Mouse (Mus musculus) myocyte (in vitro differentiated cells): ENCODE data around the gene Stpg4.

Experiments used
- MAX ChIP-seq: IDR thresholded peaks from one replicate; pipeline ENCODE4 v1.6.1; 2011; ENCODE audit warnings: low read depth, mild to moderate bottlenecking, control low read depth
- POLR2A ChIP-seq: IDR thresholded peaks from one replicate; pipeline ENCODE4 v1.6.1; 2011; ENCODE audit warnings: low read depth, mild to moderate bottlenecking, control low read depth, moderate library complexity; ENCODE audit not compliant: insufficient read length

DNA sequence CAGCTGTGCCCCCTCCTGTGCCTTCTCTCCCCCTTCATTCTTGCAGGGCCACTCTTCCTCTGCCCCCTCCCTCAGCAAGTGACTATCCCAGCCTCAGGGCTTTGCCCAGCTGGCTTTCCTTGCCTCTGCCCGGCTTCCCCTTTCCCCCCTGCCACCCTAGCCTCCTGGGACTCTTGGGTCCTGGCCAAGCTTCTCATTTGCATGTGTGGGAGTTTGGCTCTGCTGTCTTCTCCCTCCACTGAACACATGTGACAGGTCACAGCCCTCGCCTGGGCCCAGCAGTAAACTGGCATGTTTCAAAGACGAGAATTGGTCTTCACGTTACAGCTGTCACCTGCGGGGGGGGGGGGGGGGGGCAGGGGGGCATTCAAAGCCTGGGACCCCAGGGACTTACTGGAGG is 40.5 kb downstream of the Stpg4 start:
- TF ChIP-seq MAX, result no peak
- no peak for TF ChIP-seq POLR2A
